Mouse (Mus musculus) liver, postnatal 0 days (tissue): ENCODE measurements around the gene Elac2. TPM values are rescaled to one million over a fixed set of nuclear protein-coding genes. Genes with fewer than 3 reads are reported as not detected.

ENCODE experiments used
- ATAC-seq: fragments of 200-750 bp; cut with Nextera tagmentation; 2 replicates; pipeline ENCODE4 v1.8.0; 2017; ENCODE audit warnings: mild to moderate bottlenecking, moderate library complexity
- DNase-seq: peaks from one replicate; pipeline ENCODE4 v3.0.0-alpha.2; 2016
- H3K27ac ChIP-seq: fragments of 300-500 bp; sonication (generic); 2 replicates; pipeline ENCODE4 v1.5.1; 2014; ENCODE audit warnings: antibody characterized with exemption, moderate library complexity, mild to moderate bottlenecking, low read depth
- H3K27me3 ChIP-seq: fragments of 300-500 bp; sonication (generic); 2 replicates; pipeline ENCODE4 v1.6.1; 2014; ENCODE audit warnings: low read length, control low read depth, mixed read lengths; ENCODE audit not compliant: insufficient read depth
- H3K36me3 ChIP-seq: fragments of 300-500 bp; sonication (generic); replicated peaks from 2 replicates; pipeline ENCODE4 v1.6.1; 2014; ENCODE audit warnings: mild to moderate bottlenecking, control low read depth, low read length, moderate library complexity, mixed read lengths; ENCODE audit not compliant: insufficient read depth
- H3K4me1 ChIP-seq: fragments of 300-500 bp; sonication (generic); 2 replicates; pipeline ENCODE4 v1.6.1; 2014; ENCODE audit warnings: antibody characterized with exemption, mild to moderate bottlenecking, control low read depth; ENCODE audit not compliant: insufficient read depth
- H3K4me2 ChIP-seq: fragments of 300-500 bp; sonication (generic); 2 replicates; pipeline ENCODE4 v1.6.1; 2014; ENCODE audit warnings: low read depth, mild to moderate bottlenecking, low read length, moderate library complexity, mixed read lengths
- H3K4me3 ChIP-seq: fragments of 300-500 bp; sonication (generic); 2 replicates; pipeline ENCODE4 v1.5.1; 2014; ENCODE audit warnings: low read depth, low read length
- H3K9ac ChIP-seq: fragments of 300-500 bp; sonication (generic); replicated peaks from 2 replicates; pipeline ENCODE4 v1.6.1; 2014; ENCODE audit warnings: mild to moderate bottlenecking, moderate library complexity
- H3K9me3 ChIP-seq: fragments of 300-500 bp; sonication (generic); 2 replicates; pipeline ENCODE4 v1.6.1; 2016; ENCODE audit warnings: mild to moderate bottlenecking, control low read depth, low read length, mixed read lengths
- CTCF ChIP-seq: sonication (generic); IDR thresholded peaks from 2 replicates; pipeline ENCODE4 v1.5.1; 2016; ENCODE audit warnings: antibody characterized with exemption, low read depth
- EP300 ChIP-seq: IDR thresholded peaks from 2 replicates; pipeline ENCODE4 v1.6.1; 2016; ENCODE audit warnings: antibody characterized with exemption, low read depth, mild to moderate bottlenecking
- WGBS: fragments of 180-500 bp; shearing (Covaris S2); extraction: QIAGEN DNeasy Blood & Tissue Kit; methylation state at CpG from one replicate; pipeline ENCODE4 v1.1.7; 2014; ENCODE audit not compliant: insufficient replicate concordance; 5-methylcytosine and 5-hydroxymethylcytosine counted together
- polyA plus RNA-seq: library from polyadenylated mRNA; unstranded; fragments of >200 nt; fragmentation: Nextera tagmentation; extraction: Ambion mirVana; gene quantifications from 2 replicates; pipeline ENCODE4 v1.2.1, GENCODE M21; 2015

Gene Elac2
- polyA plus RNA-seq, 1 experiment from 2014 or later: 8.3 TPM

- Histone ChIP-seq H3K4me1 (no peaks in the 10 kb centered on the region), H3K4me3 (no peak overlapping the region), H3K27ac (no peak overlapping the region), H3K36me3 (no peaks in the 10 kb centered on the region), H3K27me3 (no peaks in the 10 kb centered on the region), H3K9me3 (no peaks in the 10 kb centered on the region), H3K9ac (no peak overlapping the region), H3K4me2 (no peak overlapping the region)
- DNase-seq (no peak), ATAC-seq (no peak)
- WGBS: 77% methylated on average over 7 of the region's 7 CpGs
- TF ChIP-seq EP300 (no peak), CTCF (no peak)
These were observed 53.4 kb downstream of the Elac2 start for GRCm38 (mm10) chr11:65032221-65032620.

GRCm38 (mm10) chr11:65038996-65039395, 60.2 kb downstream of the Elac2 start:
- Histone ChIP-seq H3K4me2 (no peak overlapping the region), H3K36me3 (no peaks in the 10 kb centered on the region), H3K9me3 (no peaks in the 10 kb centered on the region), H3K4me3 (no peak overlapping the region), H3K27me3 (no peaks in the 10 kb centered on the region), H3K9ac (no peak overlapping the region), H3K4me1 (no peaks in the 10 kb centered on the region), H3K27ac (no peak overlapping the region)
- ATAC-seq (no peak), DNase-seq (no peak)
- TF ChIP-seq EP300 (no peak), CTCF (no peak)
- WGBS: 21% methylated on average over 2 of the region's 2 CpGs

DNA sequence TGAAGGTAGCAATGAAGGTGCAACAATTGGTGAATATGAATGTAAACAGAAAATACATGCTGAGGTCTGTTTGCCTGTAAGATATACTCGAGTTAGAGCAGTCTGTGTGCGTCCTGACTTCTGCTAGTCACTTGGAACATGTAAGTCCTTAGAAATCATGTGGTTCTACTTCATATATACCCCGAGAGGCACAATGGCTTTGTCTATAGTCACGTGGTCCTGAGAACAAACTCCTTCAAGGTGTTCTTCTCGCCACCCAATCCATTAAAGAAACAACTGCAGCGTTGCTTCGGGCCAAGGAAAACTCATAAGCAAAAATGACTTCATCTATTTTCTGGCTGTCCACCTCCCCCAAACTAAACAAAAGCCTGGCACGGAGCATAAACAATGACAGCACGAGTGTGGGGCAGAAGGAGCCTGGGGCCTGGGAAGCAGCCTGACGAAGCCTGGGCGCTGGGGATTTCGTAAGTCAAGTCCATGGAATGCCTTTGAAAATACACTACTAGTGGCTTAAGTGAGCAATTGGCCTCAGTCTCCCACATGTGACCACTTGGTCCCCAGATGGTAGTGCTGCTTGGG, 60.8 kb downstream of the Elac2 start:
- Histone ChIP-seq H3K27me3 (no peaks in the 10 kb centered on the region), H3K9me3 (no peaks in the 10 kb centered on the region), H3K4me3 (no peak overlapping the region), H3K4me2 (no peak overlapping the region), H3K27ac (no peak overlapping the region), H3K9ac (no peak overlapping the region), H3K36me3 (no peaks in the 10 kb centered on the region), H3K4me1 (no peaks in the 10 kb centered on the region)
- ATAC-seq: no peak
- WGBS: 69% methylated on average over 12 of the region's 12 CpGs
- DNase-seq: no peak
- TF ChIP-seq CTCF (no peak), EP300 (no peak)

- Histone ChIP-seq H3K4me2 (no peak overlapping the region), H3K27ac (no peak overlapping the region), H3K36me3 (no peaks in the 10 kb centered on the region), H3K27me3 (no peaks in the 10 kb centered on the region), H3K4me3 (no peak overlapping the region), H3K9ac (no peak overlapping the region), H3K9me3 (no peaks in the 10 kb centered on the region), H3K4me1 (no peaks in the 10 kb centered on the region)
- ATAC-seq (no peak), DNase-seq (no peak)
- TF ChIP-seq EP300: no peak
- no peak for TF ChIP-seq CTCF
- WGBS: 76% methylated on average over 6 of the region's 6 CpGs
These were observed 61.7 kb downstream of the Elac2 start for GRCm38 (mm10) chr11:65040556-65040955.

DNA sequence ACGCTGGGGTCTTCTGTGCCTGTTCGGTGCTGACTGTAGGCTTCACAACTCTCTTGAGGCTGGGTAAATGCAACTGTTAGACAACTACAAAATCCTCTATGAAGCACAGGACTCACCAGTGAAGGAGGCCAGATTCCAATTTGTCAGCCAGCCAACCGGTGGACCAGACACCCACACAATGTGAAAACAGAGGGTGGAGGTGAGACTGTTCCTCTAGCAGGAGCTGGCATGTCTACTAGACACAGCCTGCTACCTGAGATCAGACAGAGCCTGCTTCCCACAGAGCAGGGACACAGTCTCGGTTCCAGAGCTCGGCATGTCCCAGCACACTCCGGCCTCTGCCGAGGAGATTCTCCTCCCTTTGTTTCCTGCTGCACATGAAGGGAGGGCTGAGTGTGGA, 70.3 kb downstream of the Elac2 start:
- no peak for ATAC-seq
- Histone ChIP-seq H3K9me3 (no peaks in the 10 kb centered on the region), H3K4me2 (no peak overlapping the region), H3K36me3 (no peaks in the 10 kb centered on the region), H3K27ac (no peak overlapping the region), H3K27me3 (no peaks in the 10 kb centered on the region), H3K4me1 (no peaks in the 10 kb centered on the region), H3K4me3 (no peak overlapping the region), H3K9ac (no peak overlapping the region)
- TF ChIP-seq CTCF (no peak), EP300 (no peak)
- 85% methylated on average over 7 of the region's 7 CpGs for WGBS
- DNase-seq: no peak

- no peak for TF ChIP-seq EP300
- no peak for TF ChIP-seq CTCF
- H3K9ac ChIP-seq: no peak overlapping the region
- H3K27me3 ChIP-seq: no peaks in the 10 kb centered on the region
- no peaks in the 10 kb centered on the region for H3K4me1 ChIP-seq
- no peak for ATAC-seq
- no peak overlapping the region for H3K4me2 ChIP-seq
- 86% methylated on average over 5 of the region's 5 CpGs for WGBS
- H3K27ac ChIP-seq: no peak overlapping the region
- no peaks in the 10 kb centered on the region for H3K36me3 ChIP-seq
- no peak for DNase-seq
- no peaks in the 10 kb centered on the region for H3K9me3 ChIP-seq
- no peak overlapping the region for H3K4me3 ChIP-seq
These were observed 72.0 kb downstream of the Elac2 start for GRCm38 (mm10) chr11:65050819-65051218.

Other genes with a start within 250 kb of the Elac2 start
- not detected in 2 replicates for gene 1700086D15Rik, start 180.9 kb downstream of the Elac2 start, polyA plus RNA-seq
- 0.62 and 0.73 TPM in 2 replicates for gene Arhgap44, start 183.9 kb downstream of the Elac2 start, polyA plus RNA-seq